Mouse (Mus musculus) neural tube, postnatal 0 days (tissue): Measurements from ENCODE around the gene Zfp629. TPM values are rescaled to one million over a fixed set of nuclear protein-coding genes. Genes with fewer than 3 reads are reported as not detected.

Experiments
- polyA plus RNA-seq: library from polyadenylated mRNA; unstranded; fragments of >200 nt; fragmentation: Nextera tagmentation; extraction: Ambion mirVana; gene quantifications from 2 replicates; pipeline ENCODE4 v1.2.1, GENCODE M21; 2015

Zfp629 gene
- 11.1 and 11.4 TPM in 2 replicates for polyA plus RNA-seq

GRCm38 (mm10) chr7:127614891-127615843 is at the start of gene Zfp629:
Gene Zfp629 (minus strand): TSS chr7:127615797.

GRCm38 (mm10) chr7:127588011-127588871 is 27.4 kb downstream of the Zfp629 start, which contains the start of the genes Ccdc189 and Rnf40:
Gene Ccdc189 (minus strand): TSS chr7:127588595.
Gene Rnf40 (plus strand): TSS chr7:127588767.

GRCm38 (mm10) chr7:127572895-127573471 is 42.6 kb downstream of the Zfp629 start, which contains the start of gene Phkg2:
Gene Phkg2 (plus strand): TSS chr7:127573340.

GRCm38 (mm10) chr7:127561340-127561858 is 54.2 kb downstream of the Zfp629 start, which contains the start of gene Tmem265:
Gene Tmem265 (plus strand): TSS chr7:127561390.

Other genes starting within 250 kb of the Zfp629 start
- 5.5 and 6.6 TPM in 2 replicates for gene Zfp747, start 239.7 kb downstream of the Zfp629 start, polyA plus RNA-seq
- 2.9 and 3.1 TPM in 2 replicates for gene 9130019O22Rik, start 228.6 kb downstream of the Zfp629 start, polyA plus RNA-seq
- gene E430018J23Rik, start 222.2 kb downstream of the Zfp629 start, polyA plus RNA-seq, result 2.8 and 3.1 TPM in 2 replicates
- 3.2 and 3.8 TPM in 2 replicates for gene Zfp764, start 209.0 kb downstream of the Zfp629 start, polyA plus RNA-seq
- 31.8 and 32.0 TPM in 2 replicates for gene Zfp688, start 193.7 kb downstream of the Zfp629 start, polyA plus RNA-seq
- 8.2 and 11.7 TPM in 2 replicates for gene Zfp689, start 166.6 kb downstream of the Zfp629 start, polyA plus RNA-seq
- gene Prr14, start 156.2 kb downstream of the Zfp629 start, polyA plus RNA-seq, result 26.2 and 33.0 TPM in 2 replicates
- 11.1 and 12.2 TPM in 2 replicates for gene Fbrs, start 136.6 kb downstream of the Zfp629 start, polyA plus RNA-seq
- gene Srcap, start 103.8 kb downstream of the Zfp629 start, polyA plus RNA-seq, result 33.7 and 40.4 TPM in 2 replicates
- 9.9 and 12.0 TPM in 2 replicates for gene Gm42715, start 96.2 kb downstream of the Zfp629 start, polyA plus RNA-seq
- 4.3 and 4.5 TPM in 2 replicates for gene Tmem265, start 54.4 kb downstream of the Zfp629 start, polyA plus RNA-seq
- 52.7 and 66.9 TPM in 2 replicates for gene Phkg2, start 42.5 kb downstream of the Zfp629 start, polyA plus RNA-seq
- gene Ccdc189, start 27.2 kb downstream of the Zfp629 start, polyA plus RNA-seq, result 9.6 and 12.3 TPM in 2 replicates
- gene Rnf40, start 27.0 kb downstream of the Zfp629 start, polyA plus RNA-seq, result 26.0 and 28.3 TPM in 2 replicates
- 59.4 and 60.7 TPM in 2 replicates for gene Bcl7c, start 93.1 kb upstream of the Zfp629 start, polyA plus RNA-seq
- 5.3 and 5.8 TPM in 2 replicates for gene Ctf1, start 96.9 kb upstream of the Zfp629 start, polyA plus RNA-seq
- 0.08 TPM in 1 of 2 replicates, not detected in the other for gene Ctf2, start 116.4 kb upstream of the Zfp629 start, polyA plus RNA-seq
- gene Fbxl19, start 128.7 kb upstream of the Zfp629 start, polyA plus RNA-seq, result 7.4 and 8.8 TPM in 2 replicates
- gene Orai3, start 154.0 kb upstream of the Zfp629 start, polyA plus RNA-seq, result 13.2 and 13.7 TPM in 2 replicates
- gene Setd1a, start 160.9 kb upstream of the Zfp629 start, polyA plus RNA-seq, result 17.7 and 18.5 TPM in 2 replicates
- not detected in 2 replicates for gene Gm49388, start 169.8 kb upstream of the Zfp629 start, polyA plus RNA-seq
- gene Hsd3b7, start 184.8 kb upstream of the Zfp629 start, polyA plus RNA-seq, result 12.2 and 12.5 TPM in 2 replicates
- gene Stx4a, start 208.5 kb upstream of the Zfp629 start, polyA plus RNA-seq, result 28.1 and 32.5 TPM in 2 replicates
- gene Stx1b, start 208.8 kb upstream of the Zfp629 start, polyA plus RNA-seq, result 78.8 and 97.1 TPM in 2 replicates